Mouse (Mus musculus): Measurements from ENCODE around the gene Tgoln1. TPM values are rescaled to one million over a fixed set of nuclear protein-coding genes. Genes with fewer than 3 reads are reported as not detected.

The Tgoln1 gene
- total RNA-seq, 2 experiments from 2014 or later, result 89.0 to 89.3 TPM

DNA sequence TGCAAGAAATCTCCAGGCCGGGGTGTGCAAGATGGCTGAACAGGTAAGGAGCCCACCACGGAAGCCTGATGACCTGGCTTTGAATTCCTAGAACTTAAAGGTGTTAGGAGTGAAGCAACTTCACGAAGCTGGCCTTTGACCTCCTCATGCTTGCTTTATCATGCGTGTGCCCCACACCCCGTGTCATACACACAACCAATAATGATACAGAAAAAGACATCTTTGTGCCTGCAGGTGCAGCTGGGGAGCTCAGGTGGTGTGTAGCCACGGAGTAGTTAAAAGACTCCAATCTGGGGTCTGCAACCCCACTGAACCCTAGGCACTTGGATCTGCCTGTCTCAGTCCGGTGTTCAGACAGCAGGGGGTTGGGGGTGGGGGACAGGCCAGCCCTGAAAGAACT, 51.3 kb downstream of the Tgoln1 start:
- DNase-seq (ENCODE audit: low spot score in 2 of 2), result no peak
- intact Hi-C loops (cut with DNase I), result no loop called here

DNA sequence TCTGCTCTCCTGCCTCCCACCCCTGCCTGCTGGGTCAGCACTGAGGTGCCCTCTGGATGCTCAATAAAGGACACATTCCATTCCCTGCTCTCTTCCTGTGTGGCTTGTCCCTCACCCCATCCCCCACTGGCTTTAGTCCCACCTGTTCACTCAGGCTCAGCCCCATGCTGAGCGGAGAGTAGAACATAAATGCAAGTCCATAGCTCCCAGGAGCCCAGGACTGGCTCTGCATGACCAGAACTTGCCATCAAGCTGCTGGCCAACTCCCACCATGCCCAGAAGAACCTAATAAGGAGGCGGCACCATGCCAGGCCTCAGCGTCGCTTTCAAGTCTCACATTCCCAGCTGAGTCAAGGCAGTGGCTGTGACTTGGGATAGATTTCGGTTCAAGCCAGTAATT, 53.9 kb downstream of the Tgoln1 start:
- intact Hi-C loops (cut with DNase I), result no loop called here
- no peak for DNase-seq (ENCODE audit: low spot score in 2 of 2)

DNA sequence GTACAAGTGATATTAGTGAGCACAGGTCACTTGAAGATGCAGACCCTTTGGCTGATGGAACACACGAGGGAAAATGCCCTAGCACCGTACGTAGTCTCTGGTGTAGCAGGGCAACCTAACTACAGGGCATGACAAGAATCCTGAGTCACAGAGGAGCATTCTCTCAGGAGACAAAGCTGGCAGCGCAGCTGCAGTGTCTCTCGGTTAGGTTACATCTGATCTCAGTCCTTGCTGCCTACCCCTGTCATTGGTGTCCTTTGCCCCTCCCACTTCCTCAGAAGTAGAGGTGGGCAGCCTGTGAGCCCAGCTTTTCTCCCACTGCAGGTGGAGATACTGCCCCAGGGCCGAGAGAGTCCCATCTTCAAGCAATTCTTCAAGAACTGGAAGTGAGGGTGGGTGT, 54.3 kb downstream of the Tgoln1 start:
- intact Hi-C loops (cut with DNase I), result no loop called here
- no peak for DNase-seq (ENCODE audit: low spot score in 2 of 2)

DNA sequence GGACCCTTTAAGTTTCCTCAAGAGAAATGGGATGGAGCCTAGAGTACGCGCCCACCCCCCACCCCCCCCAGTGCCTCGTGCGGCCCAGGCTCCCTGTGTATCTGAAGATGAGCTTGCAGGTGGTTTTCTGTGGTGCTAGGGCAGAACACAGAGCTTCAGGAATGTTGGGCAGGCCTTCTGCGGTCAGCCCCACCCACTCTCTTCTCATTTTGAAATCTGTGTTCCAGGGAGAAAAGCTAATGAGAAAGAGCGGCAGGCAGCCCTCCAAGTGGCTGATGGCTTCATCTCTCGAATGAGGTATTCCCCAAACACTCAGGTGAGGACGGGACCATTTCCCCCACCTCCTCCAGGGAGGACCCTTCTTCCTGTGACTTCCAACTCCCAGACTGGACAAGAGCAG, 56.0 kb downstream of the Tgoln1 start:
- intact Hi-C loops (cut with DNase I), result loop anchor here (2.0 kb wide), 1 partner anchor 24 kb away; no protein-coding TSS in a partner anchor
- no peak for DNase-seq (ENCODE audit: low spot score in 2 of 2)

Other genes starting within 250 kb of the Tgoln1 start
- 1 to 10 TPM; 4.0 to 4.3 TPM for gene Vamp5, start 236.5 kb downstream of the Tgoln1 start, total RNA-seq (2021)
- 10 to 100 TPM; 12.6 to 13.8 TPM for gene Vamp8, start 226.3 kb downstream of the Tgoln1 start, total RNA-seq (2021)
- gene Ggcx, start 202.7 kb downstream of the Tgoln1 start, total RNA-seq (2021), result 10 to 100 TPM; 21.7 to 27.0 TPM
- 100 to 1,000 TPM; 164 to 176 TPM for gene Mat2a, start 177.4 kb downstream of the Tgoln1 start, total RNA-seq (2021)
- gene Sh2d6, start 95.3 kb downstream of the Tgoln1 start, total RNA-seq (2021), result under 1 TPM; 0.54 to 0.72 TPM
- 1 to 10 TPM; 2.2 to 3.1 TPM for gene Capg, start 72.6 kb downstream of the Tgoln1 start, total RNA-seq (2021)
- gene Elmod3, start 18.6 kb downstream of the Tgoln1 start, total RNA-seq (2021), result 10 to 100 TPM; 19.7 to 19.9 TPM
- 10 to 100 TPM; 52.2 to 53.9 TPM for gene Retsat, start 18.5 kb downstream of the Tgoln1 start, total RNA-seq (2021)
- gene Tcf7l1, start 172.3 kb upstream of the Tgoln1 start, total RNA-seq (2021), result 1 to 10 TPM; 3.5 to 3.7 TPM

Measured in left cerebral cortex, postnatal 36 days (tissue).